Mouse (Mus musculus) brain, adult 2 months (tissue): ENCODE results near the gene Nbdy.

Experiments used
- DNase-seq: peaks from one replicate; pipeline ENCODE4 v3.0.0; 2011; ENCODE audit warnings: low read depth, low spot score

Gene Nbdy

DNA sequence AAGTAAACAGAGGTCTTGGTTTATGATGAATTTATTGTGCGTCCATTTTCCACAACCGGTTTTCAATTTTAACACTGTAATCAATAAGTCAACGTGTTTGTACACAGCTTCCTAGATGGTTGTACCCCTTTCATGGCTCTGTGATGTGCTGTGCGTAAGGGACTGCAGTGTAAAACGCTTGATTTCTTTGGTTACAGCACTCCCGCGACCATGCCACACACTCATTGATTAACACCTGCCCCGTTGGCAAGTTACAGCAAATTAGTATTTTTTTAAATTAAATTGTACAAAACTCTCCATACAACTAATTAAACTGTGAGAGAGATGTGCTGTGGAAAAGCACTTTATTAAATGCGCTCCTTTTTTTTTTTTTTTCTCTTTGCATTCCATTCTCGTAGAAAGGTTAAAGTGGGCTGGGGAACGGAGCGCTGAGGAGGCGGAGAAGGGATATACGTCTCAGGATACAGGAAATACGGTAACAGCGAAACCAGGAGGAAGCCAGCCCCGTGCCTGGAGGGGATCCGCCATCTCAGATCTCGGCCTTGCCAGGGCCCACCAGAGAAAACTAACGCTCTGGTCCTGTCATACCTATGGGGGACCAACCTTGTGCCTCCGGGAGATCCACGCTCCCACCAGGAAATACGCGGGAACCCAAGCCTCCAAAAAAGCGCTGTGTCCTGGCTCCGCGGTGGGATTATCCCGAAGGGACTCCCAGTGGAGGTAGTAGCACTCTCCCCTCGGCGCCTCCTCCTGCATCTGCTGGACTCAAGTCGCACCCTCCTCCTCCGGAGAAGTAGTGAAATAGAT lies at the start of gene Nbdy:
Gene Nbdy (plus strand): TSS at position 481 of the 807 bp plus-strand sequence.
- peak; percentile 83 for DNase-seq

- DNase-seq, result peak; percentile 3
Observed at GRCm38 (mm10) chrX:153695782-153696395, 27.5 kb upstream of the Nbdy start, which contains the start of gene Kctd12b. TSS of gene Kctd12b (minus strand) at chrX:153696391.

GRCm38 (mm10) chrX:153700463-153700862 lies 22.9 kb upstream of the Nbdy start:
- no peak for DNase-seq

GRCm38 (mm10) chrX:153707735-153708134 lies 15.7 kb upstream of the Nbdy start:
- DNase-seq, result peak; percentile 27

GRCm38 (mm10) chrX:153716716-153717115 lies 6.7 kb upstream of the Nbdy start:
- no peak for DNase-seq

DNA sequence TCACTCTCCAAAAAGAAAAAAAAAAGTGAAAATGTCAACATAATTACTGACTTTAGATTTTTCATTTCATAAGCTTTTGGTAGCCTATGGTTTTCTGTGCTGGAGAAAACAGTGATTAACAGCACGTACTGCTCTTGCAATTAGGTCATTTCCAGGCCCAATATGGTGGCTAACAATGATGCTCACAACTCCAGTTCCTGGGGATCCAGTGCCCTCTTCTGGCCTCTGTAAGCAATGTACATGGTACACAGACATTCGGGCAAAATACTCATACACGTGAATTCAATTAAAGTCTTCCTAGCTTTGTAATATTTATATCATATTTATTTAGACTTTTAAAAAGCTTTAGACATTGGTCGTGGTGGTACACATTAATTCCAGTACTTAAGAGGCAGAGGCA lies 3.8 kb upstream of the Nbdy start:
- peak; percentile 41 for DNase-seq

DNA sequence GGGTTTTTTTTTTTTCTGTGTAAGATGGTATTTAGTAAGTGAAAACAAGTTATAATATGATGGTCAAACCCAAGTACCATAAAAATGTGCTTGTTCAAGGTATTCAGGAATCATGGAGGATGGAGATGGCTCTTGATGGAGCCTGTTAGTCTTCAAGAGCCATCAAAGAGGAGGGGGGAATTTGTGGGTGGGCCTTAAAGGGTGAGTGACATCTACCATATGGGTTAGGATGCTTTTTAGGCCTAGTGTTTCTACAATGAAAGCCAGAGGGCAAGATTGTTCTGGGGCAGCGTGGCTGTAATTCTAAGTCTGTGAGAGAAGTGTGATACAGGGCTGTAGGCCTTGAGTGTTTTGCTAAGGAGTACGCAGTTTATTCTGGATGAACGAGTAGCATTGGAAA lies 1.0 kb downstream of the Nbdy start:
- peak; percentile 44 for DNase-seq

DNA sequence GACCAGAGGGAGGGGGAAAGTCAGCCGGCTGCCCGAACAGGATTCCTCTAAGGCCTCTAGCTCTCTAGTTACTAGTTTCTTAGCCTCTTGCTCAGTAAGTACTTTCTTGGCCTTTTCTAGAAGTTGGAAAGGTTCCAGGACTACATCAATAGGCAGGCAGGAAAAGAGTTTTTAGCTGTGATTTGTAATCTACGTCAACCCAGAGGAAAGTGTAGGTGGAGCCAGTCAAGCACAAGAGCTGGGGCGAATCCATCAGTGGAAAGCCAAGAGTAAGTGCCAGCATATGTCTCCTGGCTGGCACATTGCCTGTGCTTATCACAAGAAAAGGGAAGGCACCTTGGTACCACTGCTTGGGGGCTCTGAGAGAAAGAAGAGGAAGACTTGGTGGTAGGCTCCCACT lies 12.3 kb downstream of the Nbdy start:
- peak; percentile 65 for DNase-seq

- DNase-seq, result peak; percentile 46
Observed at GRCm38 (mm10) chrX:153742493-153742892, 19.1 kb downstream of the Nbdy start.

DNA sequence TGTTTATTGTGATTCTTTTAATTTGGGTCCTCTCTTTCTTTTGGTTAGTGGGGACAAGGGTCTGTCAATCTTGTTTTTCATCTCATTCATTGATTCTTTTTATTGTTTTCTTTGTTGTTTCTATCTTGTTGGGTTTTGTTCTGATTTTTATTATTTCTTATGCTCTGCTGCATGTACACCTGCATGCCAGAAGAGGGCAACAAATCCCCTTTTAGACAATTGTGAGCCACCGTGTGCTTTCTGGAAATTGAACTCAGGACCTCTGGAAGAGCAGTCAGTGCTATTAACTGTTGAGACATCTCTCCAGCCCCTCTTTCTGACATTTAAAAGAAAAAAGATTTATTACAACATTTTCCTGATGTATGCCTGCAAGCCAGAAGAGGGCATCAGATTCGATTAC lies 25.8 kb downstream of the Nbdy start:
- no peak for DNase-seq
